8 mouse cellular contexts compared by ENCODE assay signal in genomic region chr3:82029229-82029628, GRCm38 (mm10). TPM values are rescaled to one million over a fixed set of nuclear protein-coding genes. Genes with fewer than 3 reads are reported as not detected.
DNase-seq lines count a peak whose midpoint lies in the region; ATAC-seq and TF ChIP-seq lines count a peak whose summit lies in the region.

No protein-coding gene starts in this region.

- H3K4me2 ChIP-seq in hindbrain, embryonic 12.5 days (replicated peaks) = no peak overlapping the region
- no peak overlapping the region for H3K4me2 ChIP-seq in liver, embryonic 14.5 days (ENCODE audit: low read depth)
- H3K4me2 ChIP-seq in neural tube, embryonic 12.5 days (replicated peaks) = no peak overlapping the region

- peak; percentile 38; the same call in 1 of the 2 replicates for ATAC-seq in hindbrain, embryonic 12.5 days (ENCODE audit: low FRiP score)
- no peak for ATAC-seq in liver, embryonic 14.5 days (ENCODE audit: insufficient read depth)
- ATAC-seq in neural tube, embryonic 12.5 days (ENCODE audit: low FRiP score, low read depth) = peak; percentile 81

- no peaks in the 10 kb centered on the region for H3K9me3 ChIP-seq in hindbrain, embryonic 12.5 days (replicated peaks)
- no peaks in the 10 kb centered on the region for H3K9me3 ChIP-seq in liver, embryonic 14.5 days (ENCODE audit: control insufficient read depth, low read length)
- H3K9me3 ChIP-seq in neural tube, embryonic 12.5 days = no peaks in the 10 kb centered on the region

- H3K27me3 ChIP-seq in hindbrain, embryonic 12.5 days = no peaks in the 10 kb centered on the region
- no peaks in the 10 kb centered on the region for H3K27me3 ChIP-seq in liver, embryonic 14.5 days (ENCODE audit: control insufficient read depth, insufficient read depth, low read length)
- H3K27me3 ChIP-seq in neural tube, embryonic 12.5 days (replicated peaks) = no peaks in the 10 kb centered on the region

- no peak overlapping the region for H3K27ac ChIP-seq in left cerebral cortex, adult 2 months
- no peak overlapping the region for H3K27ac ChIP-seq in hindbrain, embryonic 12.5 days
- H3K27ac ChIP-seq in liver, embryonic 14.5 days = no peak overlapping the region
- no peak overlapping the region for H3K27ac ChIP-seq in neural tube, embryonic 12.5 days

- no peak for TF ChIP-seq EP300 in liver, embryonic 14.5 days (IDR thresholded peaks at IDR 0.05; ENCODE audit: low read depth)

- WGBS in hindbrain, embryonic 12.5 days = 2% methylated on average over 3 of the region's 3 CpGs
- 0% methylated on average over 3 of the region's 3 CpGs for WGBS in liver, embryonic 14.5 days (ENCODE audit: insufficient replicate concordance)
- 2% methylated on average over 3 of the region's 3 CpGs for WGBS in neural tube, embryonic 12.5 days

- TF ChIP-seq CTCF in left cerebral cortex, adult 2 months (IDR thresholded peaks at IDR 0.05) = peak; percentile 85
- peak; percentile 66 for TF ChIP-seq CTCF in liver, embryonic 14.5 days (IDR thresholded peaks at IDR 0.05; ENCODE audit: low read depth)

- no peak overlapping the region for H3K4me3 ChIP-seq in left cerebral cortex, adult 2 months
- no peak overlapping the region for H3K4me3 ChIP-seq in hindbrain, embryonic 12.5 days
- no peak overlapping the region for H3K4me3 ChIP-seq in liver, embryonic 14.5 days (ENCODE audit: insufficient read depth in 1 of 2, low read depth in 2 of 2, low read length in 2 of 2)
- H3K4me3 ChIP-seq in neural tube, embryonic 12.5 days = no peak overlapping the region

- intact Hi-C loops in left cerebral cortex, adult 2 months (cut with DNase I) = loop anchor here (1.0 to 2.0 kb wide), 2 partner anchors 32 to 96 kb away; partner anchors contain the start of gene Ctso

- H3K36me3 ChIP-seq in hindbrain, embryonic 12.5 days = no peaks in the 10 kb centered on the region
- H3K36me3 ChIP-seq in liver, embryonic 14.5 days (replicated peaks; ENCODE audit: control insufficient read depth, insufficient read depth, low read depth) = no peaks in the 10 kb centered on the region
- no peaks in the 10 kb centered on the region for H3K36me3 ChIP-seq in neural tube, embryonic 12.5 days

- H3K9ac ChIP-seq in hindbrain, embryonic 12.5 days = no peak overlapping the region
- no peak overlapping the region for H3K9ac ChIP-seq in liver, embryonic 14.5 days (replicated peaks)
- no peak overlapping the region for H3K9ac ChIP-seq in neural tube, embryonic 12.5 days

- no peak for DNase-seq in left cerebral cortex, adult 2 months (ENCODE audit: extremely low spot score in 1 of 2, low spot score in 2 of 2)
- no peak for DNase-seq in left cerebral cortex, adult 8-10 months (ENCODE audit: low spot score in 2 of 2)
- DNase-seq in MEL-GATA-1-ER (ENCODE audit: extremely low read depth, low read depth) = peak; percentile 34
- DNase-seq in cerebellum, postnatal 10 days = peak; percentile 72 to 83
- DNase-seq in liver, embryonic 14.5 days (ENCODE audit: low read depth in 3 of 3, low spot score in 3 of 3) = peak in 2 of 3 experiments; percentile 9 to 13
- DNase-seq in spleen, adult 18-20 months = no peak

- H3K4me1 ChIP-seq in hindbrain, embryonic 12.5 days = no peaks in the 10 kb centered on the region
- H3K4me1 ChIP-seq in liver, embryonic 14.5 days (replicated peaks; ENCODE audit: control insufficient read depth in 2 of 2, insufficient read depth in 2 of 2, low read length in 1 of 2) = no peaks in the 10 kb centered on the region
- no peaks in the 10 kb centered on the region for H3K4me1 ChIP-seq in neural tube, embryonic 12.5 days

RNA-seq across cellular contexts. Expression of gene Gucy1b1, which starts 45.3 kb away (rescaled TPM):
- 100 to 1,000 TPM; 160 to 163 TPM for total RNA-seq in left cerebral cortex, adult 2 months (2021)
- 100 to 1,000 TPM; 163 to 193 (median 182) TPM for total RNA-seq in left cerebral cortex, adult 8-10 months (2022)
- polyA plus RNA-seq in hindbrain, embryonic 12.5 days (2016; fragmentation: Nextera tagmentation; extraction: Ambion mirVana) = 14.1 and 16.6 TPM in 2 replicates
- 3.5 and 4.5 TPM in 2 replicates for polyA plus RNA-seq in liver, embryonic 14.5 days (2012; rRNA removed)
- polyA plus RNA-seq in liver, embryonic 14.5 days (2014; fragmentation: Nextera tagmentation; extraction: Ambion mirVana) = 5.8 and 6.8 TPM in 2 replicates
- 10.8 and 12.4 TPM in 2 replicates for polyA plus RNA-seq in neural tube, embryonic 12.5 days (2016; fragmentation: Nextera tagmentation; extraction: Ambion mirVana)

RNA-seq across cellular contexts. Expression of gene Asic5, which starts 47.1 kb away (rescaled TPM):
- not detected for total RNA-seq in left cerebral cortex, adult 2 months (2021)
- not detected for total RNA-seq in left cerebral cortex, adult 8-10 months (2022)
- polyA plus RNA-seq in hindbrain, embryonic 12.5 days (2016; fragmentation: Nextera tagmentation; extraction: Ambion mirVana) = not detected in 2 replicates
- not detected in 2 replicates for polyA plus RNA-seq in liver, embryonic 14.5 days (2012; rRNA removed)
- polyA plus RNA-seq in liver, embryonic 14.5 days (2014; fragmentation: Nextera tagmentation; extraction: Ambion mirVana) = not detected in 2 replicates
- not detected in 2 replicates for polyA plus RNA-seq in neural tube, embryonic 12.5 days (2016; fragmentation: Nextera tagmentation; extraction: Ambion mirVana)

RNA-seq across cellular contexts. Expression of gene Tdo2, which starts 53.2 kb away (rescaled TPM):
- total RNA-seq in left cerebral cortex, adult 2 months (2021) = under 1 TPM in 1 of 2 experiments, not detected in 1; 0.84 TPM
- total RNA-seq in left cerebral cortex, adult 8-10 months (2022) = 1 to 10 TPM in 1 of 4 experiments, under 1 TPM in 3; 0.34 to 1.0 (median 0.91) TPM
- not detected in 2 replicates for polyA plus RNA-seq in hindbrain, embryonic 12.5 days (2016; fragmentation: Nextera tagmentation; extraction: Ambion mirVana)
- 0.02 TPM in 1 of 2 replicates, not detected in the other for polyA plus RNA-seq in liver, embryonic 14.5 days (2012; rRNA removed)
- polyA plus RNA-seq in liver, embryonic 14.5 days (2014; fragmentation: Nextera tagmentation; extraction: Ambion mirVana) = 0.17 and 0.18 TPM in 2 replicates
- polyA plus RNA-seq in neural tube, embryonic 12.5 days (2016; fragmentation: Nextera tagmentation; extraction: Ambion mirVana) = 0.05 TPM in 1 of 2 replicates, not detected in the other

Comparison
In these comparisons a context has a peak if more than half of its experiments do, and no peak if none do; other contexts are left out.
1. DNase-seq: peak in MEL-GATA-1-ER (single experiment), cerebellum, postnatal 10 days (2 of 2) and liver, embryonic 14.5 days (2 of 3); none in left cerebral cortex, adult 2 months (0 of 2), left cerebral cortex, adult 8-10 months (0 of 2) and spleen, adult 18-20 months (0 of 2).